Mouse (Mus musculus) C2C12 (cell line): Measurements from ENCODE around the gene Rabac1. TPM values are rescaled to one million over a fixed set of nuclear protein-coding genes. Genes with fewer than 3 reads are reported as not detected.
A peak's percentile ranks its signal among the peaks of the same experiment; 100 is the strongest.

Experiments used
- H3K27me3 ChIP-seq: one replicate; pipeline ENCODE4 v1.6.1; 2011; ENCODE audit not compliant: control insufficient read depth, insufficient read depth, insufficient read length
- H3K36me3 ChIP-seq: one replicate; pipeline ENCODE4 v1.6.1; 2011; ENCODE audit not compliant: control insufficient read depth, insufficient read depth
- H3K4me3 ChIP-seq: one replicate; pipeline ENCODE4 v1.5.1; 2011; ENCODE audit warnings: mild to moderate bottlenecking, control low read depth; ENCODE audit not compliant: poor library complexity, insufficient read depth, severe bottlenecking
- H3K79me2 ChIP-seq: one replicate; pipeline ENCODE4 v1.6.1; 2011; ENCODE audit not compliant: control insufficient read depth, insufficient read depth
- H3K79me3 ChIP-seq: one replicate; pipeline ENCODE4 v1.6.1; 2011; ENCODE audit warnings: low read depth, control low read depth
- H3ac ChIP-seq: one replicate; pipeline ENCODE3; 2011; ENCODE audit warnings: low read depth; ENCODE audit not compliant: control insufficient read depth, insufficient read length
- CEBPB ChIP-seq: IDR thresholded peaks from one replicate; pipeline ENCODE4 v1.6.1; 2011; ENCODE audit warnings: low read depth, mild to moderate bottlenecking, control low read depth, moderate library complexity
- CTCF ChIP-seq: IDR thresholded peaks from one replicate; pipeline ENCODE4 v1.5.1; 2011; ENCODE audit not compliant: control insufficient read depth, insufficient read depth, insufficient read length
- FOSL1 ChIP-seq: IDR thresholded peaks from one replicate; pipeline ENCODE4 v1.8.0; 2011; ENCODE audit warnings: mild to moderate bottlenecking, low read length; ENCODE audit not compliant: poor library complexity, insufficient read depth, severe bottlenecking
- MAX ChIP-seq: IDR thresholded peaks from one replicate; pipeline ENCODE4 v1.6.1; 2011; ENCODE audit warnings: mild to moderate bottlenecking, control low read depth
- MYOD1 ChIP-seq: IDR thresholded peaks from one replicate; pipeline ENCODE4 v1.6.1; 2011; ENCODE audit warnings: low read depth; ENCODE audit not compliant: control insufficient read depth, insufficient read length
- MYOG ChIP-seq: IDR thresholded peaks from one replicate; pipeline ENCODE4 v1.6.1; 2011; ENCODE audit not compliant: control insufficient read depth, insufficient read length; ENCODE audit errors: extremely low read depth
- USF1 ChIP-seq: IDR thresholded peaks from one replicate; pipeline ENCODE4 v1.6.1; 2011; ENCODE audit warnings: low read depth, mild to moderate bottlenecking, control low read depth, moderate library complexity
- polyA plus RNA-seq: library from polyadenylated mRNA; unstranded; fragments of >200 nt; fragmentation: generic; extraction: Trizol; gene quantifications from one replicate; pipeline ENCODE4 v1.2.1, GENCODE M21; 2012; ENCODE audit warnings: missing spikeins

The Rabac1 gene
- polyA plus RNA-seq, 1 experiment = 208 TPM

DNA sequence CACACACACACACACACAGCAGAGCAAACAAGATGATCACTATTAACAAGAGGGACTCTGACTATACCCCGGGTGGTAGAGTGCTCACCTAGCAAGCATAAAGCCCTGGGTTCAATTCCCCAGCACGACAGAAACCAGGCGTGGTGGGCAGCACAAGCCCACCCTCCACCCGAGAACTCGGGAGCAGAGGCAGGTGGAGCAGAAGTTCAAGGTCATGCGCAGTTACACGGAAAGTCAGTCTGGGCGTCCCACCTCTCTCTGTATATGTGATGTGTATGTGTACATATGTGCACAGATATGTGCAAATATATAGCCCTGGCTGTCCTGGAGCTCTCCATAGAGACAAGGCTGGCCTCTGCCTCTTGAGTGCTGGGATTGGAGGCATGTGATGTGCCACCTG lies 4.6 kb downstream of the Rabac1 start:
- Histone ChIP-seq H3ac (no peak overlapping the region), H3K79me2 (no peaks in the 10 kb centered on the region), H3K79me3 (no peaks in the 10 kb centered on the region), H3K4me3 (no peak overlapping the region), H3K36me3 (peaks cover 3% of the 10 kb centered on the region), H3K27me3 (no peaks in the 10 kb centered on the region)
- no peak for TF ChIP-seq USF1
- no peak for TF ChIP-seq FOSL1
- TF ChIP-seq MYOG = no peak
- no peak for TF ChIP-seq MAX
- no peak for TF ChIP-seq CTCF
- no peak for TF ChIP-seq CEBPB
- TF ChIP-seq MYOD1 = no peak

GRCm38 (mm10) chr7:24964897-24965535 lies 7.5 kb downstream of the Rabac1 start:
- H3K27me3 ChIP-seq = peaks cover 4% of the 10 kb centered on the region
- TF ChIP-seq CEBPB = no peak
- peak; percentile 41 for TF ChIP-seq CTCF
- H3ac ChIP-seq = no peak overlapping the region
- H3K79me3 ChIP-seq = no peaks in the 10 kb centered on the region
- H3K4me3 ChIP-seq = no peak overlapping the region
- H3K36me3 ChIP-seq = peaks cover 3% of the 10 kb centered on the region
- H3K79me2 ChIP-seq = no peaks in the 10 kb centered on the region

DNA sequence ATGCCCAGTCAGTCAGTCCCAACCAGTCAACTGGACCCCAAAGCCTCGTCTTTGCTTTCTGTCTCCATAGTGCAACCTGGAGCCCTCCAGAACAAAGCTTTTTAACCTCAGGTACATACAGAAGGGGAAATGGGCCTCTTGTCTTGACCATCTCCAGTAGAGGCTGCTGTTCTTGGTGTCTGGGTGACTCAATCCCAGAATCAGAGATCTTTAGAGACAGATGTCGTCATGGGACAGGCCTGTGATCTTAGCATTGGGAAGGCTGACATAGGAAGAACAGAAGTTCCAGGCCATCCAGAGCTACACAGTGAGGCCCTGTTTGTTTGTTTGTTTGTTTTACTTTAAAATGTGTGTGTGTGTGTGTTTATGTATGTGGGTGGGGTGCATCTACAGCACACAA lies 8.3 kb downstream of the Rabac1 start:
- H3K36me3 ChIP-seq = no peaks in the 10 kb centered on the region
- H3K4me3 ChIP-seq = no peak overlapping the region
- no peak for TF ChIP-seq MYOD1
- no peak for TF ChIP-seq CEBPB
- TF ChIP-seq CTCF = no peak
- TF ChIP-seq USF1 = no peak
- no peak for TF ChIP-seq MAX
- no peak for TF ChIP-seq FOSL1
- TF ChIP-seq MYOG = no peak

GRCm38 (mm10) chr7:24955226-24955625 lies 17.3 kb downstream of the Rabac1 start:
- Histone ChIP-seq H3ac (no peak overlapping the region), H3K36me3 (no peaks in the 10 kb centered on the region), H3K79me2 (no peaks in the 10 kb centered on the region), H3K79me3 (no peaks in the 10 kb centered on the region), H3K27me3 (peaks cover 65% of the 10 kb centered on the region), H3K4me3 (no peak overlapping the region)
- TF ChIP-seq MAX (no peak), MYOD1 (no peak), USF1 (no peak), CTCF (no peak), FOSL1 (no peak), CEBPB (no peak), MYOG (no peak)

More for the DNA sequence above, 8.3 kb downstream of the Rabac1 start:
- Histone ChIP-seq H3K79me3 (no peaks in the 10 kb centered on the region), H3K27me3 (peaks cover 4% of the 10 kb centered on the region), H3K79me2 (no peaks in the 10 kb centered on the region), H3ac (no peak overlapping the region)

DNA sequence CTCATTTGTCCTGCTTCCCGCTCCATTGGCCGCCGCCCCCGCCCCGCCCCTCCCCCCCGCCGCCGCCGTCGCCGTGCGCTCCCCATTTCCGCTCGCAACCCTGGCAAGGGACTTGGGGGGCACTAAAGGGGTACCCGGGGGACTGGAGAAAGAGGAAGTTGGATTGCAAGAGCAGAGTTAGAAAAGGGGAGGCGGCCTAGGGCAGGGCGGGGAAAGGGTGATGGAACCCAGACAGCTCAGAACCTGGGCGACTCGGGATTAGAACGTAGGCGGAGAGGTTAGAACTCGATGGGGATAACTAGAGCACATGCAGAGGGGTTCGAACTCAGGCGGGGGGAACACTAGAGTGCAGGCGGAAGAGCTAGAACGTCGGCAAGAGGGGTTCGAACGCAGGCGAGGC lies 18.1 kb downstream of the Rabac1 start:
- Histone ChIP-seq H3K36me3 (no peaks in the 10 kb centered on the region), H3K4me3 (no peak overlapping the region), H3K79me3 (no peaks in the 10 kb centered on the region), H3K27me3 (peaks cover 72% of the 10 kb centered on the region), H3K79me2 (no peaks in the 10 kb centered on the region), H3ac (no peak overlapping the region)
- TF ChIP-seq MYOG (no peak), CTCF (no peak), MYOD1 (no peak), MAX (no peak), FOSL1 (no peak), CEBPB (no peak), USF1 (no peak)

GRCm38 (mm10) chr7:24953966-24954365 lies 18.6 kb downstream of the Rabac1 start:
- H3K79me3 ChIP-seq = no peaks in the 10 kb centered on the region
- H3ac ChIP-seq = no peak overlapping the region
- no peaks in the 10 kb centered on the region for H3K36me3 ChIP-seq
- TF ChIP-seq FOSL1 (no peak), CTCF (no peak), MAX (no peak), USF1 (no peak), MYOG (no peak), MYOD1 (no peak)
- no peak overlapping the region for H3K4me3 ChIP-seq
- peaks cover 76% of the 10 kb centered on the region for H3K27me3 ChIP-seq
- no peaks in the 10 kb centered on the region for H3K79me2 ChIP-seq
